Mouse (Mus musculus) WW6 (cell line): ENCODE data around the gene Pcsk4.

Experiments used
- DNase-seq: peaks from one replicate; pipeline ENCODE4 v3.0.0-alpha.2; 2013; ENCODE audit warnings: low read depth, low spot score

Gene Pcsk4

DNA sequence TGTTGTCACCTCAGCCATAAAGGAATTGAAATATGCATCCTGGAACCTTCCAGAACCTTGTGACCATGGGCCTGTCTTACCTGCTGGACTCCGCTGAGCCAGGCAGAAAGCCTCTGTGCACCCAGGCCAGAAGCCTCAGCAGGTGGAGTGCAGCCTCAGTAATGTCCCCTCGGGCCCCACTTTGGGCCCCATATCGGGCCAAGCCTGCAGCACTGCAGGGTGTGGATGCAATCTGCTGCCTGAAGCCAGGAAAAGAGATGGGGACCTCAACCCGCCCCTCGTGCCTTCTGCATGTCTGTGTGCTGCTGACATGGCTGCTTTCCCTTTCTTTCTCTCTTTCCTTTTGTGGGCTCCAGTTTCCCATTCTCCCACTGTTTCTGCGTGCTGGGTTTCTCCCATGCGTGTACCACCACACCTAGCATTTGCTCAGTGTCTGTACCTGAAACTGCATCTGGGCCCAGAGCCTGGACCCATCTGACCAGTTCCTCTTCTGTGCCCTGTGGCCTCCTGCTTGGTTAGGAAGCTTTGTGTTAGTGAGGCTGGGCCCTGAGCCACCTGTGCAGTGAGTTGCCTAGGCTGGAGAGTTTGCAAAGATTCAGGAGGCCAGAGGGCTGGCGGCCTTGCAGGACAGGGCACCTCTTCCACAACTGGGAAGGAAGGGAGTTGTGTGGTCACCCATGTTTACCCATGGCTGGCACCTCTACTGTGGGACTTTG lies 57.3 kb downstream of the Pcsk4 start:
- no peak for DNase-seq
